Mouse (Mus musculus) left cerebral cortex, postnatal 25 days (tissue): Measurements from ENCODE around the gene Lypd6b. TPM values are rescaled to one million over a fixed set of nuclear protein-coding genes. Genes with fewer than 3 reads are reported as not detected.

Experiments used
- DNase-seq, 2 experiments: peaks; one replicate each; pipeline ENCODE4 v3.0.0; 2022; ENCODE audit warnings: low spot score in 2 of 2, mixed read lengths in 1 of 2
- intact Hi-C: fragments of 180-260 bp; cut with DNase I; formaldehyde crosslinking; loops from one replicate; pipeline ENCODE4 v1.15.1; 2025
- total RNA-seq, 2 experiments: library from RNA; stranded (reverse); gene quantifications; 2 replicates each; pipeline ENCODE4 v1.2.3; 2021

The Lypd6b gene
- total RNA-seq, 2 experiments from 2014 or later = 8.1 to 8.6 TPM

DNA sequence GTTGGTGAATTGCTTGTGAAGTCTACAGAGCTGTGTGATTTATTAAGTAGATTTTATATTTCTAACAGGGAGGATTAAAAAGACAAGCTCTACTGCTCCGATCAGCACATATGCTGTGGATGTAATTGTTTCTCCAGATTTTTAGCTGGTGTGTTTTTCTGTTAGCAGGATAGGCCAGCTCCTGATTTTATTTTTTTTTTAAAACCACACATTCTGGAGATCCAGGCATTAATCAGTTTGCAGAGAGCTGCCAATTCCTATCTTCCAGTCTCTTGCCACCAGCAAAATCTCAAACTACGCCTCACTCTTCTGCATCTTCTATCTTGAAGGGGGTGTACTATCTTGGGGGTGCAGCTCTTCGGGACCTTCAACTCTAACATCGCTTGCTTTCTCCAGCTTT is 130.6 kb downstream of the Lypd6b start:
- DNase-seq = no peak
- intact Hi-C loops = no loop called here

GRCm38 (mm10) chr2:49918692-49919091 is 131.2 kb downstream of the Lypd6b start:
- intact Hi-C loops = no loop called here
- DNase-seq = peak; percentile 4 to 8

DNA sequence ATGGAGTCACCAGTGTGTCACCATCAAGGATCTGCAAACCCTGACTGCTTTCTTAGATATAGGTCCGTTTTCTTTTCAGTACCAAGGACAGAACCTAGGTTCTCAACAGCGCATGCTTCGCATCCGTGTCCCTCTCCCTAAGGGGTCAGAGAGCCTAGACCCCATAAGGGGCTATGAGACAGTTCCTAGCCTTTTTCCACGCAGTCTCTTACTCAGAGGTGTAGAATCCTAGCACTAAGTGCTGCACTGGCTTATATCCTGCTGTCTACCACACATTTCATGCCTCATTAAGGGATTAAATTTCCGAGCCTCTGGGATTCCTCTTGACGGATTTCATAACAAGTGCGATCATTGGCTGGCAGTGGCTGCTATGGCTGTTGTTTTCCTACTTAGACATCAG is 134.5 kb downstream of the Lypd6b start:
- intact Hi-C loops = no loop called here

DNA sequence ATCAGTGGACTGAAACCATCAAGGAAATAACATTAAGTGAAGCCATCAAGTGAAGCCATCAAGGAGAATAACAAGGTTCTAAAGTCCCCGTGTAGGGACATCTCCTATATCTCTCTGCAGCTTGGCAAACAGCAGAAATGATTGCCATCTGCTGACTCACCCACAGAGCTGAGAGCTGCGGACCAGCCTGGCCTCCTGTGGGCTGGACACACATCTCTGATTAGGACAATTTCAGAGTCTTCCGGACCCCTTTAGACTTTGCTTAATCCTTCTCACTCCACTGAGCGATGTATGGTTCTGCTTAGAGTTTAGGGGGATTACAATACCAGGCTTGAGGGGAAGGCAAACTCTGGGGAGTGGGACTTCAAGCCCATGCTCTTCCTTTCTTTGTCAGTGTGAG is 135.3 kb downstream of the Lypd6b start:
- DNase-seq = no peak
- intact Hi-C loops = no loop called here

More for the DNA sequence above, 134.5 kb downstream of the Lypd6b start:
- no peak for DNase-seq

GRCm38 (mm10) chr2:49926186-49926585 is 138.7 kb downstream of the Lypd6b start:
- intact Hi-C loops = no loop called here
- no peak for DNase-seq

- intact Hi-C loops = no loop called here
- DNase-seq = no peak
These were observed 139.9 kb downstream of the Lypd6b start for GRCm38 (mm10) chr2:49927362-49927761.

DNA sequence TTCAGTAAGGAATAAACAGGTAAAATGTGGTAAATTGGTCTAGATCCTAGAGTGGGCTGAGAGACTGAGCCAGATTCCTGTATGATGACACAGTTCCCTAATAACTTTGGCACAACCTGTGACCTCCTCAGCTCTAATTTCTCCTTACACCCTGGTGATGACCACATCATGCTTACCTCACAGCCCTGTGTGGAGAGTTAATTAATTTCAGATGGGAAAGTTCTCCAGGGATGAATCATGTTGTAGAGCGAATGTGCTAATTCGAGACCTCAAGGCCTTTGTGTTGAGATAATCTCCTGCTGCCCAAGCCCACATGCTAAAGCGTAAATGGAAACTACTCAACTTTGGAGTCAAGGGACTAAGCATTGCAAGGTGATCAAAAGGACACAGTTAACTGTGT is 142.4 kb downstream of the Lypd6b start:
- intact Hi-C loops = no loop called here
- no peak for DNase-seq

DNA sequence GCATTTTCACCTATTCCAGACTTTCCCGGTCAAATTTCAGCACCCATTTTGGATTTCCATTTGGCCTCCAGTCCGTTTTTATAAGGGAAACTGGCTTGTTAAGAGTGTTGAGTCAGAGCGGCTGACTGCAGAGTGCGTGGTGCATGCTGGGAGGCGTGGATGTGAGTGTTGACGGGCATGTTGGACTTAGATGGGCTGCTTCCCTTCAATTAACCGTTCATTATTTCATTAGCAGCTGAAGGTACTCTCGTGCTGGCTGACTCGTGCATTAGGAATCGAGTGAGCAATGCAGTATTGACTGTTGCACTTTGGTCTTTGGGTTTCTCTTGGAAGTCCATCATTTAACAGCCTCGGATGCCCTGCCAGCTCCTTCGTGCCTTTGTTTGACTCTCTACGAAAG is 150.1 kb downstream of the Lypd6b start:
- intact Hi-C loops = no loop called here
- DNase-seq = no peak

DNA sequence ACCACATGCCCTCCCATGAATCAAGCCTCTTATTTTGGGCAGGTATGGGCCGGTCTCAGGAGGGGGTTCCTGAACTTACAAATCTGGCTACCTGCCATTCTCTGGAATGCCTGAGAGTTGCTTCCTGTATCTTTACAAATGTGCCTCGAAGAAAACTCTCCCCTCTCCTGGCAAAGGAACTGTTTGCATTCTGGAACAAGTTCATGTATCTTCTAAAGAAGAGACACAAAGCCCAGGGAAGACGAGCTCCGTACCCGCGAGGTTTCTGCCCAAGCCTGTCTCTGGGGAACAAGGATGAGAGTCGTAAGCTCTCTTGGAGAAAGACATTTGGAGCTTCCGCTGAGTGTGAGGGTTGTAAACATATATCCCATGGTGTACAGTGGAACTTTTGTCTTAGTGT is 150.8 kb downstream of the Lypd6b start:
- no peak for DNase-seq
- intact Hi-C loops = no loop called here

GRCm38 (mm10) chr2:49940372-49940771 is 152.9 kb downstream of the Lypd6b start:
- intact Hi-C loops = loop anchor here (5.0 kb wide), 1 partner anchor 332 kb away; no protein-coding TSS in a partner anchor
- DNase-seq = no peak

DNA sequence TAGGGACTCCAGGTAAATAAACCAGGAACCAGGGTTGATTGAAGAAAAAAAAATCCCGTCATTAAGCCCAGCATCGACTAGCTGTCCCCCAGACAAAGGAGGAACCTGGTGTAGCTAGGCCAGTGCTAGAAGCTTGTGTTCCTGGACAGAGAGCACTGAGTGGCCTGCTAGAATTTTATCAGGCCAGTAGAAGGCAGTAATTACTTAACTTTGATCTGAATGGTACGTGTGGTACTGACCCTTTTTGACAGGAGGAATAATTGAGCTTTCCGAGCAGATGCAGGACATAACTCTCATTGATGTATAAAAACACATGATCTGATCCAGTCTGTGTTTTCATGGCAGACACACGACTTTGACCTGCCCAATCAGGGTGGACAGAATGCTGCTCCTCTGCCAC is 154.6 kb downstream of the Lypd6b start:
- DNase-seq = no peak
- intact Hi-C loops = loop anchor here (5.0 kb wide), 1 partner anchor 330 kb away; no protein-coding TSS in a partner anchor

DNA sequence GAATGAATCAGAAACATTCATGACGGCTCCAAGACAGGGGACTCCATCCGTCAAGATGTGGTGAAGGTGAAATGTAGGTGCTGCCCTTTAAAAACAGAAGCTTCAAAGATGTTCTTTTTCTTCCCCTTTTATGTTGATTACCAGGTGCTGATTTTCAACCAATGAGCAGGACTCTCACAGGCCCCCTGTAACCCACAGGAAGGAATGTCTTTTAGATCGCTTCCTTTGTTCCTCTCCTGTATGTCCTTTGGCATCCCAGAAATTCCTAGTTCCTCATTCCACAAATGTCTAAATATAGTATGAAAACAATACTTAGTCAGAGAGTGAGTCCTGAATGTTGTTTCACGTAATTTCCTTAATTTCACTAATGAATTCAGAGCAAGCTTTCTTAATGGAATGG is 164.2 kb downstream of the Lypd6b start:
- DNase-seq = no peak
- intact Hi-C loops = no loop called here

GRCm38 (mm10) chr2:49952632-49953293 is 165.3 kb downstream of the Lypd6b start:
- intact Hi-C loops = no loop called here
- DNase-seq = no peak

DNA sequence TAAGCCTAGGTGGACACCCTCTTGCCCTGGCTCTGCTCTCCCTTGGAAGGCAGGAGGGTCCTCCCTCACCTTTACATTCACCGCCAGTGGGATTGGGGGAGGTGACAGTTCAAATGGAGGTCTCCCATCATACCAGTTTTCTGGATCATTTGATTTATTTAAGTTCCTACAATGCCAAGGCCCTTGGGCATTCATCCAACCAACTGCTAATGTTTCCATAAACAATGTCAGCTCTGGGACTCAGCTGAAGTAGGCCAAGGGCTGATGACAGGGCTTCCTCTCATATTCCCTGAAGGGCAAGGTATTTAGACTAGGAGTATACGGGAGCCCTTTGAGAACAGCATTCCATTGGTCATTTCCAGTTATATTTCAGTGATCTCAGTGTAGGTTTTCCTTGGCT is 170.0 kb downstream of the Lypd6b start:
- intact Hi-C loops = no loop called here
- DNase-seq = no peak

DNA sequence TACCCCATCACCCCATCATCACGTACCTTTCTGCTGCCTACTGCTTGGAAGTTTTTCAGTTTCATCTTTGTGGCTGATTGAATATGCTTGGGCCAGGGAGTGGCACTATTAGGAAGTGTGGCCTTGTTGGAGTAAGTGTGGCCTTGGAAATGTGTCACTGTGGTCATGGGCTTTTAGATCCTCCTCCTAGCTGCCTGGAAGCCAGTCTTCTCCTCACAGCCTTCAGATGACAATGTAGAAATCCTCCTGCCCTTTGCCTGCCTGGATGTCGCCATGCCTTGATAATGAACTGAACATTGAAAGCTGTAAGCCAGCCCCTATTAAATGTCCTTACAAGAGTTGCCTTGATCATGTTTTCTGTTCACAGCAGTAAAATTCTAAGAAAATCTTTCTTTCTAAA is 174.5 kb downstream of the Lypd6b start:
- no peak for DNase-seq
- intact Hi-C loops = no loop called here

- intact Hi-C loops = loop anchor here (2.0 kb wide), 1 partner anchor 16 kb away; no protein-coding TSS in a partner anchor
These were observed 177.4 kb downstream of the Lypd6b start for GRCm38 (mm10) chr2:49964899-49965298.

GRCm38 (mm10) chr2:49967748-49968147 is 180.3 kb downstream of the Lypd6b start:
- no peak for DNase-seq
- intact Hi-C loops = no loop called here

More at GRCm38 (mm10) chr2:49964899-49965298, 177.4 kb downstream of the Lypd6b start:
- DNase-seq = no peak

DNA sequence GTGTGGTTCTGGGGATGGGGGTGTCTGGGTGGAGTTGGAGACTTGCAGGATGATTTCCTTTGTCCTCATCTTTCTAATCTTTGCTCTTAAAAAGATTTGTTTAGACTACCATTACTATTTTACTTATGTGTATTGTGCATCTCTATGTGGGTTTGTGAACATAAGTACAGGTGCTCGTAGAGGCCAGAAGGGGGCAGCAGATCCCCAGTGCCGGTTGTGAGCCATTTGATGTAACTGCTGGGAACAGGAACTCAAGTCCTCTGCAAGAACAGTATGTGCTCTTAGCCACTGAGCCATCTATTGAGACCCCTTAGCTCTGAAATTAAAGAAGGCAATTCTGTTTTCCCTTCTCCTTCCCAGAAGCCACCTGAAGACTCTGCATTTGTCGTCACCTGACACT is 183.5 kb downstream of the Lypd6b start:
- DNase-seq = no peak
- intact Hi-C loops = no loop called here

DNA sequence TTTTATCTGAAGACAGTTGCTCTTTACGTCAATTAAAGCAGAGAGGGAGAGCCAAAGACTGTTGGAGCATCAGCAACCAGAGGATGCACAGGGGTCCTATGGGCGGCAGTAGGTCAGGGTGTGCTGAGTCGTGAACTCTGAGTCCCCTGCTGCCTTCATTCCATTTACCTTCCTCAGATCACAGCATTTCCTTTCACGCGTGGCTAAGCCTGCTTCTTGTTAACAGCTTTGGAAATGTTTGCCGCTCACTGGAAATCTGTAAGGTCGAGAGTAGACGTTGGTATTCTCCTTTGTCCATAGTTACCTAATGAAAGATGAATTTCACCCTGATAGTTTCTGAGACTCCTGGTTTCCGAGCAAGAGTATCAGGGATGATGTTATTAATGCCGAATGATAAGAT is 191.1 kb downstream of the Lypd6b start:
- DNase-seq = no peak
- intact Hi-C loops = no loop called here

- intact Hi-C loops = no loop called here
- DNase-seq = no peak
These were observed 192.5 kb downstream of the Lypd6b start for GRCm38 (mm10) chr2:49979991-49980390.

DNA sequence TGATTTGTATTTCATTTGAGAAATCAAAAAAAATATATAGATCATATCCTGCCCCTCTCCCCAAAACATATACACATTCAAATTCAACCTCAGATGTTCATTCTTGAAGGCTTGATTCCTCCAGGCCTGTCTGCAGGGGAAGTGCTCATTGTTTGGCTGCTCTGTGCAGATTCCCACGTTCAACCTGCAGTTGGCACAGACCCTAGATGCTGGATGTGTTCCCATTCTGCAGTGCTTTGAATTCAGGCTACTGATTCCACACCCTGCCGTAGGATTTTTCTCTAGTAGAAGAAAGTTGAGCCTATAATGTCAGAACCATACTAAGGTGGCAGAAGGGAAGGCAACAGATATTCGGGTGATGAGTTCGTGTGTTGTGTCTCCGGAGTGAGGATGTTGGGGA is 195.5 kb downstream of the Lypd6b start:
- peak; percentile 4 to 66 for DNase-seq
- intact Hi-C loops = no loop called here

DNA sequence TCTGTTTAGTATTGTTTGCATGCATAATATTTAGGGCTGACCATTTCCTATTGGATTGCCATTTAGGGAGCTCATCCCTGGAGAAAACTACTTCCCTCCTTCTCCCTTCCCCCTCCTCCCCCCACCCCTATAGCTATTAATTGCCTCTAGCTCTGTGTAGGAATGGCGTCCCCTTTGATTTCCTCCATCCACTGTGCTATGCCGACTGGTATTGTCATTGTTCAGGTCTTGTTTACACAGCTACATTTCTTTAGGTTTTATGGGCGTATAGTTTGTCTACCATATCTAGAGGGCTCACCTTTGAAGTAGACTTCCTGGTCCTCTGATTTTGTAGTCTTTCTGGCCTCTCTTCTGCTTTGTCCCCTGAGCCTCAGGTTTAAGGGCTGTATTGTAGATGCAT is 197.3 kb downstream of the Lypd6b start:
- intact Hi-C loops = no loop called here
- DNase-seq = no peak
